Comparison of ENCODE assay signal across 15 mouse cellular contexts in genomic region chr9:80671483-80671882, GRCm38 (mm10).
"Had no signal": no experiment of that assay in that cellular context is flagged by ENCODE, and none has a peak within 500 bp of the region (broad histone marks: within the 10 kb centered on the region; RNA-seq: fewer than 3 reads in every experiment).

No protein-coding gene starts in this region.

- H3K27ac ChIP-seq: neural tube, embryonic 15.5 days; stomach, embryonic 15.5 days; stomach, postnatal 0 days had no signal

- H3K9me3 ChIP-seq: neural tube, embryonic 15.5 days; stomach, embryonic 15.5 days had no signal

- H3K27me3 ChIP-seq: neural tube, embryonic 15.5 days; stomach, embryonic 15.5 days had no signal

- DNase-seq: retina, postnatal 1 day; right cerebral cortex, adult 18-20 months; right cerebral cortex, postnatal 14 days; right cerebral cortex, postnatal 25 days; right cerebral cortex, postnatal 4 days; spleen, adult 18-20 months; thymus, adult 18-20 months; thymus, adult 2 months; thymus, postnatal 14 days; thymus, postnatal 25 days; thymus, postnatal 36 days; thymus, postnatal 4 days had no signal

- H3K9ac ChIP-seq: neural tube, embryonic 15.5 days; stomach, embryonic 15.5 days had no signal

- H3K4me2 ChIP-seq: neural tube, embryonic 15.5 days; stomach, embryonic 15.5 days had no signal

- H3K4me1 ChIP-seq: stomach, embryonic 15.5 days had no signal

- H3K36me3 ChIP-seq: neural tube, embryonic 15.5 days; stomach, embryonic 15.5 days had no signal

- H3K4me3 ChIP-seq: neural tube, embryonic 15.5 days; stomach, embryonic 15.5 days had no signal
